Mouse (Mus musculus) lung, embryonic 14.5 days (tissue): ENCODE measurements around the gene Myo1e. TPM values are rescaled to one million over a fixed set of nuclear protein-coding genes. Genes with fewer than 3 reads are reported as not detected.
A peak's percentile ranks its signal among the peaks of the same experiment; 100 is the strongest.
"Not testable (repeated sequence)": the region's sequence is repeated elsewhere in the genome, so short reads cannot be mapped to it uniquely, and the experiment has no call there.

Source experiments
- ATAC-seq: fragments of 200-750 bp; cut with Nextera tagmentation; 2 replicates; pipeline ENCODE4 v1.8.0; 2017; ENCODE audit warnings: mild to moderate bottlenecking, moderate TSS enrichment, moderate library complexity; ENCODE audit not compliant: insufficient read depth
- DNase-seq: peaks from one replicate; pipeline ENCODE4 v3.0.0-alpha.2; 2015
- H3K27ac ChIP-seq: fragments of 300-500 bp; sonication (generic); 2 replicates; pipeline ENCODE4 v1.5.1; 2014; ENCODE audit warnings: low read depth, mild to moderate bottlenecking, moderate library complexity
- H3K27me3 ChIP-seq: fragments of 300-500 bp; sonication (generic); 2 replicates; pipeline ENCODE4 v1.6.1; 2014; ENCODE audit warnings: low read length, control low read depth; ENCODE audit not compliant: insufficient read depth
- H3K36me3 ChIP-seq: fragments of 300-500 bp; sonication (generic); 2 replicates; pipeline ENCODE4 v1.6.1; 2014; ENCODE audit warnings: control low read depth; ENCODE audit not compliant: insufficient read depth
- H3K4me1 ChIP-seq: fragments of 300-500 bp; sonication (generic); 2 replicates; pipeline ENCODE4 v1.6.1; 2014; ENCODE audit warnings: antibody characterized with exemption, control low read depth; ENCODE audit not compliant: insufficient read depth
- H3K4me2 ChIP-seq: fragments of 300-500 bp; sonication (generic); 2 replicates; pipeline ENCODE4 v1.6.1; 2014; ENCODE audit warnings: mild to moderate bottlenecking
- H3K4me3 ChIP-seq: fragments of 300-500 bp; sonication (generic); 2 replicates; pipeline ENCODE4 v1.5.1; 2014; ENCODE audit warnings: low read depth, low read length
- H3K9ac ChIP-seq: fragments of 300-500 bp; sonication (generic); 2 replicates; pipeline ENCODE4 v1.6.1; 2014
- H3K9me3 ChIP-seq: fragments of 300-500 bp; sonication (generic); 2 replicates; pipeline ENCODE4 v1.6.1; 2016; ENCODE audit warnings: low read depth, low read length, control low read depth
- CTCF ChIP-seq: IDR thresholded peaks from 2 replicates; pipeline ENCODE4 v1.5.1; 2016; ENCODE audit warnings: antibody characterized with exemption, low read depth
- WGBS: fragments of 180-500 bp; shearing (Covaris S2); extraction: QIAGEN DNeasy Blood & Tissue Kit; methylation state at CpG from one replicate; pipeline ENCODE4 v1.1.7; 2014; 5-methylcytosine and 5-hydroxymethylcytosine counted together
- polyA plus RNA-seq: library from polyadenylated mRNA; unstranded; fragments of >200 nt; fragmentation: Nextera tagmentation; extraction: Ambion mirVana; gene quantifications from 2 replicates; pipeline ENCODE4 v1.2.1, GENCODE M21; 2014

Myo1e gene
- polyA plus RNA-seq, 1 experiment from 2014 or later, result 31.4 TPM

GRCm38 (mm10) chr9:70251441-70251985 is 44.4 kb downstream of the Myo1e start:
- Histone ChIP-seq H3K36me3 (no peaks in the 10 kb centered on the region), H3K4me2 (no peak overlapping the region), H3K4me1 (0 out of 2 replicates have a peak, but pooled peaks cover 11% of the 10 kb centered on the region), H3K27me3 (no peaks in the 10 kb centered on the region), H3K4me3 (no peak overlapping the region), H3K27ac (no peak overlapping the region), H3K9me3 (no peaks in the 10 kb centered on the region), H3K9ac (no peak overlapping the region)
- 82% methylated on average over 10 of the region's 10 CpGs for WGBS
- no peak for DNase-seq
- TF ChIP-seq CTCF, result no peak
- no peak for ATAC-seq

- ATAC-seq, result no peak
- Histone ChIP-seq H3K27me3 (no peaks in the 10 kb centered on the region), H3K9me3 (no peaks in the 10 kb centered on the region), H3K4me3 (no peak overlapping the region), H3K4me1 (peaks cover 17% of the 10 kb centered on the region), H3K27ac (no peak overlapping the region), H3K9ac (no peak overlapping the region), H3K36me3 (no peaks in the 10 kb centered on the region), H3K4me2 (no peak overlapping the region)
- WGBS, result 88% methylated on average over 1 of the region's 1 CpGs
- no peak for DNase-seq
- no peak for TF ChIP-seq CTCF
Observed at GRCm38 (mm10) chr9:70253016-70253415, 45.9 kb downstream of the Myo1e start.

GRCm38 (mm10) chr9:70255005-70255404 is 47.9 kb downstream of the Myo1e start:
- Histone ChIP-seq H3K9me3 (no peaks in the 10 kb centered on the region), H3K27ac (no peak overlapping the region), H3K4me3 (no peak overlapping the region), H3K4me1 (peaks cover 18% of the 10 kb centered on the region), H3K4me2 (no peak overlapping the region), H3K9ac (no peak overlapping the region), H3K27me3 (no peaks in the 10 kb centered on the region), H3K36me3 (no peaks in the 10 kb centered on the region)
- 62% methylated on average over 4 of the region's 4 CpGs for WGBS
- TF ChIP-seq CTCF, result no peak
- no peak for ATAC-seq
- DNase-seq, result no peak

DNA sequence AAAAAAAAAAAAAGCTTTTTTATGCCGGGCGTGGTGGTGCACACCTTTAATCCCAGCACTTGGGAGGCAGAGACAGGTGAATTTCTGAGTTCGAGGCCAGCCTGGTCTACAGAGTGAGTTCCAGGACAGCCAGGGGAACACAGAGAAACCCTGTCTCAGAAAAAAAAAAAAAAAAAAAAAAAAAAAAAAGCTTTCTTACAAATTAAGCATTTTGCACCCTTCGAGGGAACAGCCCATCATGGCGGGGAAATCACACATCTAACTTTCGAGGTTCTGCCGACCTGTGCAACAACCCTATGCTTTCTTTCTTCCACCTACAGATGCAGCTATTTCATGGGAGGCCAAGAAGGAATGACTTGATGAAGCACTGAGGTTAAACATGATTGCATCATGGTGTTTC is 48.9 kb downstream of the Myo1e start:
- H3K36me3 ChIP-seq, H3K27ac ChIP-seq, DNase-seq, H3K27me3 ChIP-seq, H3K9ac ChIP-seq, ATAC-seq, H3K4me3 ChIP-seq, H3K4me2 ChIP-seq, H3K9me3 ChIP-seq: not testable (repeated sequence)
- WGBS, result 91% methylated on average over 7 of the region's 7 CpGs
- peaks cover 17% of the 10 kb centered on the region for H3K4me1 ChIP-seq

- Histone ChIP-seq H3K27ac (peak overlapping the region; percentile 61), H3K4me3 (no peak overlapping the region), H3K36me3 (no peaks in the 10 kb centered on the region), H3K9me3 (no peaks in the 10 kb centered on the region), H3K9ac (no peak overlapping the region), H3K27me3 (no peaks in the 10 kb centered on the region), H3K4me1 (peaks cover 17% of the 10 kb centered on the region), H3K4me2 (peak overlapping the region; percentile 32; the same call in 1 of the 2 replicates)
- WGBS, result 24% methylated on average over 13 of the region's 13 CpGs
- peak; percentile 79 for DNase-seq
- ATAC-seq, result peak; percentile 59; the same call in 1 of the 2 replicates
- no peak for TF ChIP-seq CTCF
Observed at GRCm38 (mm10) chr9:70257289-70258101, 50.3 kb downstream of the Myo1e start.

GRCm38 (mm10) chr9:70260324-70260841 is 53.2 kb downstream of the Myo1e start:
- Histone ChIP-seq H3K9ac (no peak overlapping the region), H3K4me1 (peaks cover 26% of the 10 kb centered on the region), H3K27me3 (no peaks in the 10 kb centered on the region), H3K4me3 (no peak overlapping the region), H3K27ac (peak overlapping the region; percentile 74), H3K9me3 (no peaks in the 10 kb centered on the region), H3K36me3 (no peaks in the 10 kb centered on the region), H3K4me2 (no peak overlapping the region)
- TF ChIP-seq CTCF, result no peak
- ATAC-seq, result no peak; the same call in 1 of the 2 replicates
- DNase-seq, result peak; percentile 71
- WGBS, result 47% methylated on average over 9 of the region's 9 CpGs

- Histone ChIP-seq H3K4me1 (peaks cover 26% of the 10 kb centered on the region), H3K27ac (no peak overlapping the region)
Observed at GRCm38 (mm10) chr9:70261646-70262045, 54.5 kb downstream of the Myo1e start.

More at GRCm38 (mm10) chr9:70261646-70262045, 54.5 kb downstream of the Myo1e start:
- DNase-seq (no peak), ATAC-seq (no peak)
- Histone ChIP-seq H3K4me3 (no peak overlapping the region), H3K9me3 (no peaks in the 10 kb centered on the region), H3K27me3 (no peaks in the 10 kb centered on the region), H3K4me2 (no peak overlapping the region), H3K36me3 (no peaks in the 10 kb centered on the region), H3K9ac (no peak overlapping the region)
- TF ChIP-seq CTCF, result no peak
- 70% methylated on average over 5 of the region's 5 CpGs for WGBS
